Mouse (Mus musculus) embryonic facial prominence, embryonic 12.5 days (tissue): ENCODE results near the gene Mta3. TPM values are rescaled to one million over a fixed set of nuclear protein-coding genes. Genes with fewer than 3 reads are reported as not detected.

Experiments
- polyA plus RNA-seq: library from polyadenylated mRNA; unstranded; fragments of >200 nt; fragmentation: Nextera tagmentation; extraction: Ambion mirVana; gene quantifications from 2 replicates; pipeline ENCODE4 v1.2.1, GENCODE M21; 2016

Mta3 gene
- polyA plus RNA-seq, 1 experiment from 2014 or later: 49.7 TPM

Other genes starting within 250 kb of the Mta3 start
- 136 and 141 TPM in 2 replicates for gene Cox7a2l, start 188.8 kb upstream of the Mta3 start, polyA plus RNA-seq
- 0.06 TPM in 1 of 2 replicates, not detected in the other for gene Kcng3, start 74.3 kb upstream of the Mta3 start, polyA plus RNA-seq
- 0.20 and 0.90 TPM in 2 replicates for gene Haao, start 141.8 kb downstream of the Mta3 start, polyA plus RNA-seq